Mouse (Mus musculus): ENCODE results near the gene Gm7324. TPM values are rescaled to one million over a fixed set of nuclear protein-coding genes. Genes with fewer than 3 reads are reported as not detected.
"Not testable (repeated sequence)": the region's sequence is repeated elsewhere in the genome, so short reads cannot be mapped to it uniquely, and the experiment has no call there.

Gene Gm7324
- 1 to 10 TPM; 1.9 to 2.3 TPM for total RNA-seq (2021)
- long read RNA-seq, experiment 1 = 0 reads
- long read RNA-seq, experiment 2 = 0 reads

GRCm38 (mm10) chr14:43697621-43698020, at the start of gene Gm7324:
Gm7324 (plus strand) TSS chr14:43697828.
- DNase-seq (ENCODE audit: low spot score in 2 of 2); intact Hi-C loops (cut with DNase I): not testable (repeated sequence)

- DNase-seq (ENCODE audit: low spot score in 2 of 2); intact Hi-C loops (cut with DNase I): not testable (repeated sequence)
Measured at GRCm38 (mm10) chr14:43677099-43677498, 20.5 kb upstream of the Gm7324 start, which contains the start of gene Gm8165. Gm8165 (minus strand) TSS chr14:43677199.

GRCm38 (mm10) chr14:43727385-43727784, 29.8 kb downstream of the Gm7324 start, which contains the start of gene Gm16506:
Gm16506 (minus strand) TSS chr14:43727485.
- DNase-seq (ENCODE audit: low spot score in 2 of 2); intact Hi-C loops (cut with DNase I): not testable (repeated sequence)

GRCm38 (mm10) chr14:43747566-43747965, 49.9 kb downstream of the Gm7324 start, which contains the start of gene Gm6526:
Gm6526 (plus strand) TSS chr14:43747866.
- intact Hi-C loops (cut with DNase I); DNase-seq (ENCODE audit: low spot score in 2 of 2): not testable (repeated sequence)

Other genes with a start within 250 kb of the Gm7324 start
- gene Gm5799, start 154.3 kb upstream of the Gm7324 start, total RNA-seq (2021) = under 1 TPM; 0.36 to 0.40 TPM
- gene Gm17654, start 118.7 kb upstream of the Gm7324 start, total RNA-seq (2021) = not detected
- not detected for gene Gm10375, start 89.8 kb upstream of the Gm7324 start, total RNA-seq (2021)
- gene Gm8165, start 20.6 kb upstream of the Gm7324 start, total RNA-seq (2021) = not detected
- gene Gm16506, start 29.7 kb downstream of the Gm7324 start, total RNA-seq (2021) = not detected
- not detected for gene Gm6526, start 50.0 kb downstream of the Gm7324 start, total RNA-seq (2021)
- gene Gm8180, start 86.9 kb downstream of the Gm7324 start, total RNA-seq (2021) = not detected
- gene Ear1, start 177.7 kb downstream of the Gm7324 start, total RNA-seq (2021) = not detected
- gene Ear10, start 225.7 kb downstream of the Gm7324 start, total RNA-seq (2021) = not detected
- under 1 TPM in 1 of 2 experiments, not detected in 1; 0.17 TPM for gene Gm8113, start 227.6 kb downstream of the Gm7324 start, total RNA-seq (2021)